Comparison of ENCODE assay signal across 8 mouse cellular contexts in the genomic region with DNA sequence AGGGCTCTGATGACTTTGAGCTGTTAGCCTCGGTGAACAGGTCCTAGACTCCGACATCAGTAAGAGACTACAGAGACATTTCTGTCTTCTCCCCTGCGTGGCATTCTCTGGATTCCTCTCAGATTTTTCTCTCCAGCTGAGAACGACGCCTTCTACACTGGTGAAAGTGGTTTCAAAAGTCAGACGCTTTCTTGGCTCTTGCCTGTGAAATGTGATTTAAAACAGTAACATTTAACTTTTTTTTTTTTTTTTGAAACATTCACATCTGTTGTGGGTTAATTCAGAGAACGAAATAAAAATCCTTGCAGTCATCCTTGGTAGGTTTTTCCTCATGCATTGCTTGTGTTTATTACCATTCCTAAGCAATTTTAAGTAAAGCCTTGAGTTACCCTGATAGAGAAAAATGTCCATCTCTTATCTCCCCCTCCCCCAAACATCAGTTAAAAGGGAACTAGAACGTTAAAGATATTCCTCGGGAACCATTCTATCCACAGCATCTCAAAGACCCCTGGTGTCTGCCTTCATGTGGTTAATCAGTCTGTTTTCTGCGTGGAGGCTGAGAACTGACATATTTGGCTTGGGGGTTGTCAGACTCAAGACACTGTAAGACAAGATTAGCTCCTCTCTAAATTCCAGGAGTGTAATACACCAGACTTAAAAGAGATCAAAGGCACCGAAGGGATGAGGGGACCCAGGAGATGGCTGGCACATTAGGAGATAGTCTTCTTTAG. TPM values are rescaled to one million over a fixed set of nuclear protein-coding genes. Genes with fewer than 3 reads are reported as not detected.
DNase-seq lines count a peak whose midpoint lies in the region; ATAC-seq and TF ChIP-seq lines count a peak whose summit lies in the region.

No protein-coding gene starts in this region.

- TF ChIP-seq CTCF in left cerebral cortex, adult 2 months (IDR thresholded peaks at IDR 0.05), result no peak

- WGBS in embryonic facial prominence, embryonic 13.5 days, result 6% methylated on average over 11 of the region's 11 CpGs
- 10% methylated on average over 11 of the region's 11 CpGs for WGBS in intestine, embryonic 15.5 days
- WGBS in neural tube, embryonic 13.5 days, result 16% methylated on average over 11 of the region's 11 CpGs

- H3K36me3 ChIP-seq in embryonic facial prominence, embryonic 13.5 days, result peaks cover 10% of the 10 kb centered on the region; the same call in 1 of the 2 replicates
- H3K36me3 ChIP-seq in intestine, embryonic 15.5 days, result no peaks in the 10 kb centered on the region
- H3K36me3 ChIP-seq in neural tube, embryonic 13.5 days, result no peaks in the 10 kb centered on the region

- no peak for DNase-seq in left cerebral cortex, adult 2 months (ENCODE audit: extremely low spot score in 1 of 2, low spot score in 2 of 2)
- DNase-seq in left cerebral cortex, postnatal 36 days (ENCODE audit: low spot score in 2 of 2), result no peak
- DNase-seq in embryo, embryonic 10 days (ENCODE audit: low spot score), result no peak
- DNase-seq in frontal cortex, postnatal 14 days (ENCODE audit: low spot score in 2 of 2), result no peak

- peak overlapping the region; percentile 22; the same call in 1 of the 2 replicates for H3K9ac ChIP-seq in embryonic facial prominence, embryonic 13.5 days
- no peak overlapping the region for H3K9ac ChIP-seq in intestine, embryonic 15.5 days
- peak overlapping the region; percentile 64 for H3K9ac ChIP-seq in neural tube, embryonic 13.5 days

- intact Hi-C loops in left cerebral cortex, adult 2 months (cut with DNase I), result loop anchor here (1.0 to 2.0 kb wide), 3 partner anchors 23 to 120 kb away; a partner anchor contains a TSS
- intact Hi-C loops in left cerebral cortex, postnatal 36 days (cut with DNase I), result loop anchor here (2.0 to 5.0 kb wide), 2 partner anchors 23 to 56 kb away; a partner anchor contains a TSS

- ATAC-seq in embryonic facial prominence, embryonic 13.5 days (ENCODE audit: insufficient number of reproducible peaks, insufficient read depth, low FRiP score, low TSS enrichment, low read depth), result no peak
- ATAC-seq in intestine, embryonic 15.5 days, result no peak
- ATAC-seq in neural tube, embryonic 13.5 days (ENCODE audit: low read depth), result no peak
- ATAC-seq in erythroid progenitor cell, adult 5-6 weeks (replicated peaks; ENCODE audit: low FRiP score, poor library complexity, severe bottlenecking), result no peak

- H3K27me3 ChIP-seq in embryonic facial prominence, embryonic 13.5 days, result no peaks in the 10 kb centered on the region
- H3K27me3 ChIP-seq in intestine, embryonic 15.5 days (replicated peaks), result no peaks in the 10 kb centered on the region
- H3K27me3 ChIP-seq in neural tube, embryonic 13.5 days, result no peaks in the 10 kb centered on the region

- peak overlapping the region; percentile 56 for H3K27ac ChIP-seq in left cerebral cortex, adult 2 months
- peak overlapping the region; percentile 94 for H3K27ac ChIP-seq in embryonic facial prominence, embryonic 13.5 days
- peak overlapping the region; percentile 42; the same call in 1 of the 2 replicates for H3K27ac ChIP-seq in intestine, embryonic 15.5 days
- H3K27ac ChIP-seq in neural tube, embryonic 13.5 days (replicated peaks), result peak overlapping the region; percentile 75

- peaks cover 36% of the 10 kb centered on the region for H3K4me1 ChIP-seq in embryonic facial prominence, embryonic 13.5 days
- peaks cover 27% of the 10 kb centered on the region for H3K4me1 ChIP-seq in intestine, embryonic 15.5 days (replicated peaks)
- H3K4me1 ChIP-seq in neural tube, embryonic 13.5 days (replicated peaks), result peaks cover 22% of the 10 kb centered on the region

- H3K9me3 ChIP-seq in embryonic facial prominence, embryonic 13.5 days, result no peaks in the 10 kb centered on the region
- no peaks in the 10 kb centered on the region for H3K9me3 ChIP-seq in intestine, embryonic 15.5 days
- no peaks in the 10 kb centered on the region for H3K9me3 ChIP-seq in neural tube, embryonic 13.5 days

- peak overlapping the region; percentile 45 for H3K4me3 ChIP-seq in left cerebral cortex, adult 2 months
- H3K4me3 ChIP-seq in embryonic facial prominence, embryonic 13.5 days, result peak overlapping the region; percentile 45
- peak overlapping the region; percentile 17; the same call in 1 of the 2 replicates for H3K4me3 ChIP-seq in intestine, embryonic 15.5 days (replicated peaks)
- peak overlapping the region; percentile 40 for H3K4me3 ChIP-seq in neural tube, embryonic 13.5 days

- peak overlapping the region; percentile 80 for H3K4me2 ChIP-seq in embryonic facial prominence, embryonic 13.5 days
- peak overlapping the region; percentile 58 for H3K4me2 ChIP-seq in intestine, embryonic 15.5 days (replicated peaks)
- H3K4me2 ChIP-seq in neural tube, embryonic 13.5 days, result peak overlapping the region; percentile 62

RNA-seq across cellular contexts. Expression of a gene that starts 57.6 kb away (rescaled TPM):
- total RNA-seq in left cerebral cortex, adult 2 months (2021), result 10 to 100 TPM; 17.9 to 18.2 TPM
- 10 to 100 TPM; 13.4 to 19.0 TPM for total RNA-seq in left cerebral cortex, postnatal 36 days (2021)
- polyA plus RNA-seq in embryonic facial prominence, embryonic 13.5 days (2015; fragmentation: Nextera tagmentation; extraction: Ambion mirVana), result 11.2 and 12.2 TPM in 2 replicates
- polyA plus RNA-seq in intestine, embryonic 15.5 days (2015; fragmentation: Nextera tagmentation; extraction: Ambion mirVana), result 6.9 and 8.2 TPM in 2 replicates
- 3.9 and 4.0 TPM in 2 replicates for polyA plus RNA-seq in neural tube, embryonic 13.5 days (2015; fragmentation: Nextera tagmentation; extraction: Ambion mirVana)
- total RNA-seq in erythroid progenitor cell, adult 5-6 weeks (2015; ENCODE audit: low replicate concordance), result 2.5 and 6.5 TPM in 2 replicates
- 1.9 and 2.6 TPM in 2 replicates for total RNA-seq in erythroid progenitor cell, adult 5-6 weeks (2017; ENCODE audit: low replicate concordance)

Comparison
In these comparisons a context has a peak if more than half of its experiments do, and no peak if none do; other contexts are left out.
1. H3K27ac ChIP-seq: peak in every context shown above with its lines; median percentile 94 in embryonic facial prominence, embryonic 13.5 days; 75 in neural tube, embryonic 13.5 days; 56 in left cerebral cortex, adult 2 months; 42 in intestine, embryonic 15.5 days.